Mouse (Mus musculus) gastrocnemius, postnatal 10 days (tissue): ENCODE measurements at regions not wholly inside any gene's neighbourhood (a gene's known extent, or its start where the extent isn't known, plus 50 kb on each side); places are given as distances from the start of the nearest gene placed in this dataset.

Experiments
- DNase-seq: peaks from one replicate; pipeline ENCODE4 v3.0.0; 2021; ENCODE audit warnings: mixed read lengths

GRCm38 (mm10) chr9:100252409-100252808 is 234.2 kb downstream of the Il20rb start:
- DNase-seq: no peak
